Mouse (Mus musculus) layer of hippocampus, adult 9-10 months (tissue): ENCODE results near the gene Rita1.

Source experiments
- DNase-seq: peaks from one replicate; pipeline ENCODE4 v3.0.0; 2022; ENCODE audit warnings: low spot score

The Rita1 gene

DNA sequence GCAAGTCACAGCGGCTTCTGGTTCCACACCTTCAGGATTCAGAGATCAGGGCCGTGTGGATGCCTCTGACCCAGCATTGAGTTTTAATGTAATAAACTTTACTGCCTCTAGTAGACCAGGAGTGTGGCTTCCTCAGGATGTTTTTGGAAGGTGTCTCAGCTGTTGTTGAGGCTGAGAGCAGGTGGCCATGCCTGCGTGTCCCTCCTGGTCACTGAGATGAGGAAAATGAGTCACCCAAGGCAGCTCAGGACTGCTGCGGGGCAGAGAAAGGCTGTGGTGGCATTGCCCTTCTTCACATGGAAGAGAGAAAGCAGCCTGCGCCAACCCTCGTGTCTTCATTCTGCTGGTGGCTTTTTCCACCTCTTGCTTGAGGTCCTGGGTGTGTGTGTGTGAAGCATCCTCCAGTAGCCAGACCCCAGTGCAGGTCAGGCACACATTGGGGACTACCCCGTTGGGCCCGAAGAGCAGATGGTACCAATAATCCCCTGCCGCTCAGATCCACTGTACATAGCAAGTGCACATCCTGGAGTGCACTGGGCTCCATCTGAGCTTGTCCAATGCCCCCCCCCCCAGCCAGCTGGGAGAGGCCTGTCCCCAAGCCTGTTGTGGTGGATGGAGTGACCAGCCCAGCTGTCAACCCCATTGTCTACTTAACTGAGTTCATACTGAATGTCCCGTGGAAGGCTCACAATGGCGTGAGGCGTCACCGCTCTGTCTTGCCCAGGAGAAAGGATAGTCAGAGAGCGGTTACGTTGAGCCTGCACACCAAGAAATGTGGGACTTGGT is 15.3 kb upstream of the Rita1 start:
- no peak for DNase-seq

DNA sequence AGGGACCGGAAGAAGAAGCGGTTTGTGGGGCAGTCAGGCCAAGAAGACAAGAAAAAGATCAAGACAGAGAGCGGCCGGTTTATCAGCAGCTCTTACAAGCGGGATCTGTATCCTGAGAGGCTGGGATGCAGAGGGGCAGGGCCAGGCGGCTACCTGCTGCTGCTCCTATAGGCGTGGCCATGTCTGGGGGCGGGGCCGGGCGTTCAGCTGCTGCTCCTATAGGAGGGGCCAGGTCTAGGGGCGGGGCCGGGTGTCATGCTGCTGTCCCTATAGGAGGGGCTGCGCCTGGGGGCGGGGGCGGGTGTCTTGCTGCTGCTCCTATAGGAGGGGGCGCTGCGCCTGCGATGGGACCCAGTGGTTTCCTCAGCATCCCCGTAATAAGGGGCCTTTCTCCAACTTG is 14.0 kb upstream of the Rita1 start:
- no peak for DNase-seq

DNA sequence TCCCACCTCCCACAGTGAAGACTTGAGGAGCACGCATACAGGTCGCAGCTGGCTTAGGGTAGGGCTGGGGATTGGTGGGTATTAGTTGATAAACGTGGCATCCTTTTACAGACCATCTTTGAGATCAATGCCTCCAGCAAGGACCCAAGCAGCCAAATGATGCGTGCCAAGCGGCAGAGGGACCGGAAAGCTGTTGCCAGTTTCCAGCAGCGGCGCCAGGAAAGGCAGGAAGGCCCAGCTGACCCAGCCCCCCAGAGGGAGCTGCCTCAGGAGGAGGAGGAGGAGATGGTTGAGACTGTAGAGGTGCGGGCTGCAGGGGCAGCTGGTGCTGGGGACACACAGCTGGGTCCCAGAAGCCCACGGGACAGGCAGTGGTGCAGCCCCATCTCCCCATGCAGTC is 12.0 kb upstream of the Rita1 start:
- DNase-seq, result no peak

DNA sequence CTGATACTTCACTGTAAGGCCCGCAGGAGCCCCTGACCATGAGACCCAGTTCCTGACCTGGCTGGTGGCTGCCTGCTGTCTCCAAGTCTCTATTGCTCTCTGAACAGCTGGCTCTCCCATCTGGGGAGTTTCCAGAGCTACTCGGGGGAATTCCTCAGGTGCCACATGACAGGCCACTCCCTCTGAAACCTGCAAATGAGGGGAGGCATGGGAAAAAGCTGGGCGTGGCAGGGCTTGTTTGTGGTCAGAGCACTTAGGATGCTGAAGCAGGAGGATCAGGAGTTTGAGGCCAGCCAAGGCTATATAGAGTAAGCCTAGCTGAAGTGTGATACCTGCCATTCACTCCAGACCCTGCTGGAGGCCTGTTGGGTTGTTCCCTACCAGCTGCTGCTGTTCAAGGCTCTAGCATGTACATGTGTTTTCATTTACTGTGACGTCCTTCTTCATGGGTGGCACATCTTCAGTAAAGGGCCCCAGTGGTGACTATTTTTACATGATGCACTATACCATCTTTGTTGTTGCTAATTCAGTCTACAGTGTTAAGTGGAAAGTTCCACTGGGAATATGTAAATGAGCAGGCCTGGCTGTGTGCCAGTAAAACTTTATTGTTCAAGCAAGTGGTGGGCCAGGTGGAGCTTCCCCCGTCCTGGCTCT is 9.9 kb upstream of the Rita1 start:
- DNase-seq, result no peak

DNA sequence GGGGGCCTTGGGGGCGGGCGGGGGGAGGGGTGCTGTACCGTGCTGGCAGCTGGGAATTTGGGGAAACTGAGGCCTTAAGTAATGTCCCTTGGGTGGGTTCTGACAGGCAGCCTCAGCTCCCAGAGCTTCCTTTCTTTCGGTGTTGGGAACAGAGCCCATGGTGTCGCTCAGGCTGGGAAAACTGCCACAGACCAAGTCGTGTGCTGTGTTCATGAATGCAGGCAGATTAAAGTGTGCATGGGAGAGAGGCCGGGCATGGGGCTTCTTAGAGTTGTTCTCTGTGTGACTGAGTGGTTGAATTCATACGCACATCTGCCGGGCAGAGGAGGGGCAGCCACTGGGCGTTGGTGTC is 9.4 kb upstream of the Rita1 start:
- no peak for DNase-seq

DNA sequence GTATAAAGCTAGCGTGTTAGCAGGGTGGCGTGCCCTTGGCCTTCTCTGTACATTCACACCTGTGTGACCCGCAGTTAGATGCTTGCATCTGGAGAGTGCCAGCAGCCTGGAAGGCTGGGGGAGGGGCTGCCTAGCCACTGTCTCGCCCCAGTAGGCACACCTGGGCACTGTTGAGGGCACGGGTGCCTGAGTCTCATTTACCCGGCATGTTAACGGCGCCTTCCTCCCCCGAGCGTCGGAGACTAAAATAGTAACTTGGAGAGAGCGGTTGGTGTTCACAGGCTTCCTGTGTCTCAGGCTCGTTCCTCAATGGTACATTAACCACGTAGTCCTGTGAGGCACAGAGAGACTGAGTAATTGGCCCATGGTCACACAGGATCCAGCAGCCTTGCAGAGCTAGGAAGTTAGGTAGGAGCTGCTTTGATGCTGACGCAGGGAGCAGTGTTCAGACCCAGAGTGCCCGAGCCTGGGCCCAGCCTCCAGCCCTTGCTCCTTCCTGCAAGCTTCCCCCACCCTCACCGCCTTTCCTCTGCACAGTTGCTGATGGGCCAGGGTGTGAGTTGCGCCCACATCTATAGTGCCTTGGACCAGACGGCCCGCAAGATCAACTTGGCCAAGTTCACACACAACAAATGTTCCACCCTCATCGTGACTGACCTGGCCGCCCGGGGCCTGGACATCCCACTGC is 8.8 kb upstream of the Rita1 start:
- DNase-seq, result no peak

DNA sequence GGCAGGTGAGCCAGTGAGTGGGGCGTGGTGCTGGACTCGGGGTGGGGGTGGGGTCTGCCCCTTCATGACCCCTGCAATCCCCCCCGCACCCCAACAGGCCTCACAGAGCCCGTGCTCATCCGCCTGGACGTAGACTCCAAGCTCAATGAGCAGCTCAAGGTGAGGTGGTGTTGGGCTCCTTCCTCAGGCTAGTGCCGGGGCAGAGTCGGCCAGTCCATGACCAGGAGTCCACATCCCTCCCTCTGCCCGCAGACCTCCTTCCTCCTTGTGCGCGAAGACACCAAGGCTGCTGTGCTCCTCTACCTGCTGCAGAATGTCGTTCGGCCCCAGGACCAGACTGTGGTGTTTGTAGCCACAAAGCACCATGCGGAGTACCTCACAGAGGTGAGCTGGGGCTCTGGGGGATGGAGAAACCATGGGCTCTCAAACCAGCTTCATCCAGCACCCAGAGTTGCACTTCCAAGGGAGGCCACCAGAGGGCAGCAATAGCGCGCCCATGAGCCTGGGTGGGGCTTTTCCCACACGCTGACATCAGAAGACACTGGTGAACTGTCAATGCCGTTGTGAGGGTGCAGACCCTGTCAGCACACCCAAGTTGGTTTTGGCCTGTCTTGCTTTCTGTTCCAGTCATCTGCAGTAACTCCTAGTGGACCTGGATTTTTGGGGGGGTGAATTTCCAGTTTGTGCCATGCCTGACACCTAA is 8.1 kb upstream of the Rita1 start:
- DNase-seq, result peak; percentile 73

DNA sequence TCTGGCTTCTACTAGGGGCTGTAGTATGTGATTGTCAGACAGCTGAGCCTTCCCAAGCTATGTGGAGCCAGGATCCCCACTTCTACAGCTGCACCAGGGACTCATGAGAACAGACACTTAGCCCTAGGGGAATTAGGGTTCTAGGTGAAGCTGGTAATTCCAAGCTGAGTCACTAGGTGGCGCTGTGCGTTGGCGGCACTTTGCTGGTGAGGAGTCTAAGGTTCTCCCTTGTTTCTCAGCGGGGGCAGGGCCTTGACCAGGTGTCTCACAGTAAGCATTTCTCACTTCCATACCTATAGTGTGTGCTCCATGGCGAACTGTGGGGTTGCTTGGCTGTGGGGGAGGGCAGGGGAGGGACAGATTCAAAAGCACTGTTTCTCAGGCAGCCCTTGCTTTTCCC is 6.8 kb upstream of the Rita1 start:
- DNase-seq, result no peak

DNA sequence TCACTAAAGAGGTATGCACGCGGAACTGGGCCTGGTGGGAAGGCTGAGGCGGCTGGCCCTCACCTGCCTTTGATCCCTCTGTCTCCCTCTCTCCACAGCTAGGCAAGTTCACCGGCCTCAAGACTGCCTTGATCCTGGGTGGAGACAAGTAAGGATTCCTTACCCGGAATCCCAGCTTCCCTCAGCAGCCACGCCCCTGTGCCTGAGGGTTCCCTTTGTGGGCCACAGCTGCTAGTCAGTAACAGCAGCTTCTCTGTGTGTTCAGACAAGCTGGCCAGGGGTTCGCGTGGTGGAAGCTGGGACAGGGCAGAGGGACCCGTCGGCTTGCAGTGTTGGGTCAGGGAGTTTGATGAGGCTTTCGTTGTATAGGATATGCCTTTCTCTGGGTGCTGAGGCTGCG is 6.4 kb upstream of the Rita1 start:
- DNase-seq, result no peak

DNA sequence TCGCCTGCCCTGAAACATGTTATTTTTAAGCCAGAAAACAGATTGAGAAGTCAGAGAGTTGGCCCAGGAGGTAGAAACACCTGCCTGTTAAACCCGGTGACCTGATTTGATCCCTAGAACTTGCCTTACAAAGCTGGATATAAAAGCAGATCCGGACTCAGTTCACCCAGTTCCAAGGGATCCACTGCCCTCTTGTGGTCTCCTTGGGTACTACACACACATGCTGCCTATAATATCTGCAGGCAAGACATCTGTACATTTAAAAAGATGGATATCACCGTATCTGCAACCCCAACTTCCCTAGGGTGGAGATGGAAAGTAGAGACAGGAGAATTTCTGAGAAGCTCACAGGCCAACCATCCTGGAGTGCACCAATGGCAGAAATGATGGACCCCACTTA is 3.5 kb upstream of the Rita1 start:
- DNase-seq, result no peak

DNA sequence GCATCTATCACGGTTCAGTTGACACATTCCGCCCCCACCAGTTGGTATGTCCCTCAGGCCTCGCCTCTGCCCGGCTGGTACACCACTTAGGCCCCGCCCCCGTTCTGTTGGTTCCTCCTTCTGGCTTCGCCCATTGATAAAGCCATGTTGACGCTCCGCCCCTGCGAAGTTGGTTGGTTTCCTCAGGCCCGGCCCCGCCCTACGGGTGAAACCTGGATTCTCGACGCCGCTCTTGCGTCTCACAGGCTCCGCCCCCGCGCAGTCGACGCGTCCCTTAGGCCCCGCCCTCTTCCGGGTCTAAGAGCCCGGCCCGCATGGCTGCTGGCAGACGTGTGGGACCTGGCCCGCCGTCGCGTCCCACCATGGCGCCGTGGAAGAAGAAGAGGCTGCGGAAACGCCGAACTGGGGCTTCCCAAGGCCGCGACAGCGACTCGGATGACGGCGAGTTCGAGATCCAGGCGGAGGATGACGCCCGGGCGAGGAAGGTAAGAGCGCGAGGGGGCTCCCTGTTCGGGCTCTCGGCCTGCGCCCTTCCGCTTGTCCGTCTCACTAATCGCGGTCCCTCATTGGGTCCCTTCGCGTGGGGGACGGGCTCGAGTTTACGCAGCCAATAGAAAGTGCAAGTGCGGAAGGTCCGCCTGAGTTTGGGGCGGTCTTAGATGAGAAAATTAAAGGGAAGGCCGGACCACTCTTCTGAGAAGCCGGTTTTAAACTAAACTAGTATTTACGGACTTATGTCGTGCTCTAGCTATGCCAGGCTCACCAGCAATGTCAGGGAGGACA is 624 bp upstream of the Rita1 start:
- DNase-seq, result peak; percentile 100

DNA sequence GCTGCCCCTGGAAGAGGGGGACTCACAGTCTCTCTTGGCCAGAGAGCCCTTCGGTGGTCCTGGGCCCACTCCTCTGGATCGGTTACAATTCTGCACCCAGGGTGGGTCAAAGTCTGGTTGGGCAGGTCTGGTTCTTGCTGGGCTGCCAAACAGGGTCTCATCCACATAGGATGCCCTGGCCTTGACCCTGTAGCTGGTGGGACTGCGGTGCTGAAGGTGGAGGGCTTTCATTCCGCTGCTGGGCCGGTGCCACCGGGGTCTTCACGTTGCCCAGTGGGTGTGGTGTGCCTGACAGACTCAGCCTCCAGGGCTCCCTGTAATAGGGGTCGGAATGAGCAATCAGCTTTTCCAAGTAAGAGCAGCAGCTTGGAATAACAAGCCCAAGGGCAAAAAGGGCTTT is 973 bp downstream of the Rita1 start:
- DNase-seq, result no peak

DNA sequence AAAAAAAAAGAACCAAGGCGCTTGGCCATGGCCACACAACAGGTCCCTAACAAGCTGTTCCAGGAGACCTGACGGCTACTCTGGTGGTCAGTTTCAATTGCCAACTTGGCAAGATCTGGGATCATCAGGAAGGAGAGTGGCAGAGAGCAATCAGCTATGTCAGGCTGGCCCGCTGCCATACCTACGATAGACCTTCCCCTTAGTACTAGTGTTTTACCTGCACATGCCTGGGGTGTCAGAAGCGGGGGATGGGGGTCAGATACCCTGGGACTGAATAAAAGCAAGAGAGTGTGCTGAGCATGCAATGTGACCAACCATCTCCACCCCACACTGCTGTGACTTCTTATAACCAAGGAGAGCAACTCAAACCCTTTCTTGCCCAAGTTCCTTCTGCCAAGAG is 1.5 kb downstream of the Rita1 start:
- DNase-seq, result no peak

DNA sequence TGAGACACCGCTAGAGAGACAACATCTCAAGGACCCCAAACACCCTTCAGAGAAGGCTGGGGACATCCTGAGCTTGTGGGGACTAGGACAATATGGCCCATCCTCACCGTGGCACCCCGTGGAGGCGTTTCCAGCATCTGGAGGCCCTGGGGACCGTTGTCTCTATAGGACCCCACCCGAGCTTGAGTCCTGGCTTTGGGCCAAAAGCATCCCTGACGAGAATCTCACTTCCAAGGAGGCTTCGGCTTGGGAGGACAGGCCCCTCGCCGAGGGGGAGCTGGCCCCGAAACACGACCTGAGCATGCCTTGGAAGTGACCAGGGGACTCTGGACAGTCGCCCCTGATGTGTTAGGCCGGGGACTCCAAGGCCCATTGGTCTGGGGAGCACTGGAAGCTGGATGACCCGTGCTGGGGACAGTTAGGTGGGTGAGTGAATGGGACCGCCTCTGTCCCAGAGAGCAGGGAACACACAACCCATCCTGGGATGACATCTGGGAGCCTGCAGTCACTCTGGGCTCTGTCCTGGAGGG is 3.1 kb downstream of the Rita1 start:
- DNase-seq, result no peak

DNA sequence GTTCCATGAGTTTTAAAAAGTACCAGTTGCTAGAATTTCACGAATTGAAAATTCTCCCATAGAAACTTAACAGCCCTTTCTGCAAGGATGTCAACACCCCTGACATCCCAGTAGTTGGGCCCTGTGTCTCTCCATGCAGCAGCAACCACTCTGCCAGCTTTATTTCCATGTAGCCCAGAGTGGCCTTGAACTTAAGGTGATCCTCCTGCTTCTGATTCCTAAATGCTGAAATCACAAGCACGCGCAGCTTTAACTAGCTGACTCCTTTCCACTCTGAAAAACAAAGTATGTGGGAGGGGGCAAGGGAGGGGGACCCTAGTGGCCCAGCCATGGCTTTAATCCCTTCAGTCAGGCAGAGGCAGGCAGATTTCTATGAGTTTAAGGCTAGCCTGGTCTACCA is 5.1 kb downstream of the Rita1 start:
- DNase-seq, result no peak

DNA sequence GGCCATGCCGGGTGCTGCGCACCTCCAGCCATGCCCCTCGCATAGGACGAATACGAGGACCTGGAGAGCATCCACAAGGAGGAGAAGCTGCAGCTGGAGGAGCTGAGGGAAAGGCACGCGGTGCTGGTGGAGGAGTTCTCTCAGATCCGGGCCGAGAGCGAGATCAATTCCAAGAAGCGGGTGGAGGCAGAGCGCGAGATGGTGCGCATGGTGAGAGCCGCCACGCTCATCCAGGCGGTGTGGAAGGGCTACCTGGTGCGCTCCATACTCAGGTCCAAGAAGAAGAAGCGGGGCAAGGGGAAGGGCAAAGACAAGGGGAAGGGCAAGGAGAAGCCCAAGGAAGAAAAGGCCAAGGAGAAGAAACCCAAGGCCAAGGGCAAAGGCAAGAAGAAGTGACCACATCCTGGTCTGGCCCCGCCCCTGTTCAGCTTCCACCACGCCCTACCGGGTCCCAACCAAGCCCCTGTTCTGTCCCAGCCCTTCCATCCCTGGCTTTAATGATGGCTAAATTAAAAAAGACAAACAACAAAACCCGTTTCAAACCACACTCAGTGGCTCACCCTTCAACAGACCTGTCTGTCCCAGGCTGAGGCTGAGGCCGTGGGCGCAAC is 5.7 kb downstream of the Rita1 start:
- no peak for DNase-seq

DNA sequence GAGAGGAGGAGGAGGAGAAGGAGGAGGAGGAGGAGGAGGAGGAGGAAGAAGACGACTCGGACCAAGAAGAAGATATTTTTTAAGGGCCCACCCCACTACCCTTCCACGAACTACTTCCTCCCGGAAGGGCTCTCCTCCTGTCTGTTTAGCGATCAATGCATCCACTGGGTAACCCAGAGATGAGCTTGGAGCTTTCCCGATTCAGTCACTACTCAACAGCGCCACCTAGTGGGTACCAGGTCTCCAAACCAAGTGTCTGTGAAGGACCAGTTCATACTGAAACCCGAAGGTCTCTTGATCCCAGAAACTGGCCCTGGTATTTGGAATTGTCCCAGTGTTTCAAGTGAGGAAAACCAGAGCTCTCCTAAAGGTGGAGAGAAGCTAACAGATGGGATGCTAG is 6.7 kb downstream of the Rita1 start:
- DNase-seq, result peak; percentile 86

DNA sequence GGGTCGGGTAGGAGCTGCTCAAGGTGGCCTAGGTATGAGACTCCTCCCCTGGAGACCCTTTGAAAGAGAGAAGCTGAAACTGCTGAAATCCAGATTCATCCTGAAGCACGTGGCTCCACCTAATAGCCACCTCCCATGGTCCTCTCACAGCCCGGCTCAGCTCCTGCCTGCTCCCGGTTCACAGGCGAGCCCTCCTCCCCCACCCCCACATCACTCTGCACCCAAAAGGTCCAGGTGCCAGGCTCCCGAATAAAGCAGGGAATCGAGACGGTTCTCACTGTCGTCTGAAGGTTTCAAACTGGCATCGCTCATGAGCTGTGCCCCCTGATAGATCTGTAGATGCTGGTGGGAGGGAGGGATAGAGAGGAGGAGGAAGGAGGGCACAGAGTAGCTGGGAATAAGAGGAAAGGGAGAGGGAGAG is 7.1 kb downstream of the Rita1 start:
- no peak for DNase-seq

DNA sequence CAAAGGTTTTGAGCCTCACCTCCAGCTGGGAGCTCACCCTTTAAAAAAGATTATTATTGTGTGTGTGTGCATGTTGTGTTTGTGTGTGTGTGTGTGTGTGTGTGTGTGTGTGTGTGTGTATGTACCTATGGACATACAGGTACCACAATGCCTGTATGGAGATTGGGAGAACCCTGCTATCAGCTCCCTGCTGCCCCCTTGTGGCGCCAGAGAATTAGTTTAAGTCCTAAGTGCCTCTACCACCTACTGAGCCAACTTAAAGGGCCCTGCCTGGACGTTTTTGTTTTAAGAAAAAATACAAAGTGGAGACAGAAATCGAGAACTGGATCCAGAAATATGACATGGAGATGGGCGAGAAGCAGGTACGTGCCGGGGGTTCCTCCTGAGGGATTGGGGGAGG is 7.5 kb downstream of the Rita1 start:
- DNase-seq, result no peak

DNA sequence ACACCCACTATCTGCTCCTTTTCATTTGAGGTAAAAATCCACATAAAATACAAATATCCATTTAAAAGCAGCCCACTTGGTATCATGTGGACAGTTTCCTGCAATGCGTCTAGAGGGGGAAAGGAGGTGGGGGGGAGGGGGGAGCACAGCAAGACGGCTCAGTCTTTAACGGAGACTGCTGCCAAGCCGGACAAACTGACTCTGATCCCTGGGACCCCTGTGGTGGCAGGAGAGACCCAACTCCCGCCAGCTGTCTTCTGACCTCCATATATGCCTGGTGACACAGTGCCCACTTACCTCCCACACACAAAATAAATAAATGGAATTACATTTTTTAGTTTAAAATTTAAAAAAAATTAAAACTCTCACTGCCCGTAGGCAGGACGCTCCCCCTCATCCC is 8.9 kb downstream of the Rita1 start:
- no peak for DNase-seq

DNA sequence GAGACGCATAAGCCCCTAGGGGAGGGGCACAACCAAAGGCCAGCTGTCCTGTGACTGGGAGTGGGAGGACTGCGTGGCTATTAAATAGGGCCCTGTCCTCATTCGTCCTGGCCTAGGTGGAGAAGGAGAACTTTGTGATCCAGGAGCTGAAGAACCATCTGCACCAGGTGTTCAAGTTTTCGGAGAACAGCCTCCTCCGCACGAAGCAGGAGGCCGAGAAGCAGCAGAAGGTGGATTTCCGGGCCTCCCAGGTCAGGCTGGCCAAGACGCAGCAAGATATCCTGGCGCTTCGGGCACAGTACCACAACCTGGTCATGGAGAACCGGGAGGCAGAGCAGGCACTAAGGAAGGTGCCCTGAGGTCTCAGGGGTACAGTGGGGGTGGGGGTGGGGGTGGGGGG is 10.2 kb downstream of the Rita1 start:
- no peak for DNase-seq
